Mouse (Mus musculus): ENCODE measurements around the gene Spin2g. TPM values are rescaled to one million over a fixed set of nuclear protein-coding genes. Genes with fewer than 3 reads are reported as not detected.
"Not testable (repeated sequence)": the region's sequence is repeated elsewhere in the genome, so short reads cannot be mapped to it uniquely, and the experiment has no call there.

Gene Spin2g
- polyA plus RNA-seq (2012; fragmentation: generic; extraction: Trizol): not detected
- long read RNA-seq, experiment 1: 0 reads
- long read RNA-seq, experiment 2: 0 reads

- not testable (repeated sequence) for H3K79me3 ChIP-seq (ENCODE audit: low read depth); H3K36me3 ChIP-seq (ENCODE audit: control insufficient read depth, insufficient read depth); H3ac ChIP-seq (ENCODE audit: control insufficient read depth, insufficient read length, low read depth); H3K27me3 ChIP-seq (ENCODE audit: control insufficient read depth, insufficient read depth, insufficient read length); H3K79me2 ChIP-seq (ENCODE audit: control insufficient read depth, insufficient read depth); H3K4me3 ChIP-seq (ENCODE audit: insufficient read depth, poor library complexity, severe bottlenecking)
Observed at GRCm38 (mm10) chrX:34238633-34239032, at the start of gene Spin2g. Gene Spin2g, minus strand, starts transcription at chrX:34238733.

Other genes starting within 250 kb of the Spin2g start
- gene Btbd35f9, start 77.2 kb downstream of the Spin2g start, polyA plus RNA-seq (2012; fragmentation: generic; extraction: Trizol): not detected
- not detected for gene Btbd35f8, start 211.8 kb upstream of the Spin2g start, polyA plus RNA-seq (2012; fragmentation: generic; extraction: Trizol)